Comparison of ENCODE assay signal across 11 mouse cellular contexts in genomic region chr3:121700364-121700952, GRCm38 (mm10). TPM values are rescaled to one million over a fixed set of nuclear protein-coding genes. Genes with fewer than 3 reads are reported as not detected.
DNase-seq lines count a peak whose midpoint lies in the region; ATAC-seq and TF ChIP-seq lines count a peak whose summit lies in the region.
"Had no signal": no experiment of that assay in that cellular context is flagged by ENCODE, and none has a peak within 500 bp of the region (broad histone marks: within the 10 kb centered on the region; RNA-seq: fewer than 3 reads in every experiment).

No protein-coding gene starts in this region.

- H3K9me3 ChIP-seq in heart, embryonic 12.5 days (replicated peaks): no peaks in the 10 kb centered on the region
- no peaks in the 10 kb centered on the region for H3K9me3 ChIP-seq in forebrain, embryonic 13.5 days (replicated peaks)
- H3K9me3 ChIP-seq: liver, embryonic 13.5 days had no signal

- DNase-seq in heart, adult 9 months (ENCODE audit: low spot score in 2 of 2): no peak
- DNase-seq in left cerebral cortex, postnatal 10 days (ENCODE audit: extremely low spot score in 1 of 2, low spot score in 2 of 2): peak; percentile 43 to 86
- DNase-seq in liver: no peak
- DNase-seq: liver, embryonic 13.5 days had no signal

- no peak for TF ChIP-seq CTCF in olfactory bulb, adult 2 months (IDR thresholded peaks at IDR 0.05; ENCODE audit: insufficient read depth, low read depth, low read length)

- H3K4me1 ChIP-seq in heart, embryonic 12.5 days (replicated peaks): peaks cover 15% of the 10 kb centered on the region
- H3K4me1 ChIP-seq in forebrain, embryonic 13.5 days: peaks cover 36% of the 10 kb centered on the region
- peaks cover 5% of the 10 kb centered on the region for H3K4me1 ChIP-seq in olfactory bulb, adult 2 months (ENCODE audit: control insufficient read depth, insufficient read depth, low read length)
- H3K4me1 ChIP-seq: liver, embryonic 13.5 days had no signal

- peak overlapping the region; percentile 41 for H3K4me2 ChIP-seq in heart, embryonic 12.5 days
- H3K4me2 ChIP-seq in forebrain, embryonic 13.5 days: peak overlapping the region; percentile 48
- H3K4me2 ChIP-seq: liver, embryonic 13.5 days had no signal

- peak overlapping the region; percentile 33; the same call in 1 of the 2 replicates for H3K27ac ChIP-seq in heart, embryonic 12.5 days (ENCODE audit: poor library complexity, severe bottlenecking)
- H3K27ac ChIP-seq in forebrain, embryonic 13.5 days: peak overlapping the region; percentile 95
- peak overlapping the region; percentile 87 for H3K27ac ChIP-seq in olfactory bulb, adult 2 months (ENCODE audit: insufficient read depth, low read depth, low read length)
- H3K27ac ChIP-seq: liver, embryonic 13.5 days had no signal

- intact Hi-C loops in left cerebral cortex, postnatal 10 days (cut with DNase I): no loop called here

- 29% methylated on average over 8 of the region's 8 CpGs for WGBS in heart, embryonic 12.5 days
- WGBS in forebrain, embryonic 13.5 days: 1% methylated on average over 8 of the region's 8 CpGs
- WGBS in olfactory bulb, adult 2 months: 11% methylated on average over 8 of the region's 8 CpGs

- H3K36me3 ChIP-seq in heart, embryonic 12.5 days: no peaks in the 10 kb centered on the region
- no peaks in the 10 kb centered on the region for H3K36me3 ChIP-seq in forebrain, embryonic 13.5 days (ENCODE audit: poor library complexity, severe bottlenecking)
- H3K36me3 ChIP-seq: liver, embryonic 13.5 days had no signal

- no peaks in the 10 kb centered on the region for H3K27me3 ChIP-seq in heart, embryonic 12.5 days (replicated peaks)
- no peaks in the 10 kb centered on the region for H3K27me3 ChIP-seq in forebrain, embryonic 13.5 days
- H3K27me3 ChIP-seq: liver, embryonic 13.5 days had no signal

- no peak overlapping the region for H3K9ac ChIP-seq in heart, embryonic 12.5 days
- peak overlapping the region; percentile 19 for H3K9ac ChIP-seq in forebrain, embryonic 13.5 days
- H3K9ac ChIP-seq: liver, embryonic 13.5 days had no signal

- no peak overlapping the region for H3K4me3 ChIP-seq in heart, embryonic 12.5 days
- peak overlapping the region; percentile 12; the same call in 1 of the 2 replicates for H3K4me3 ChIP-seq in forebrain, embryonic 13.5 days
- H3K4me3 ChIP-seq in olfactory bulb, adult 2 months (ENCODE audit: insufficient read depth, low read depth, low read length): no peak overlapping the region
- H3K4me3 ChIP-seq: liver, embryonic 13.5 days had no signal

- no peak for ATAC-seq in heart, embryonic 12.5 days (ENCODE audit: insufficient number of reproducible peaks, low FRiP score)
- ATAC-seq in forebrain, embryonic 13.5 days: peak; percentile 96
- no peak for ATAC-seq in monocyte, adult 5-6 weeks (replicated peaks; ENCODE audit: insufficient number of reproducible peaks, low FRiP score, low TSS enrichment, poor library complexity, severe bottlenecking)
- no peak for ATAC-seq in erythroblast, adult 5-6 weeks (replicated peaks; ENCODE audit: low FRiP score, poor library complexity, severe bottlenecking)

- TF ChIP-seq POLR2A in olfactory bulb, adult 2 months (IDR thresholded peaks at IDR 0.05; ENCODE audit: insufficient read depth, low read depth, low read length): no peak

RNA-seq across cellular contexts. Expression of gene F3, which starts 22.9 kb away (rescaled TPM):
- 6.3 and 9.1 TPM in 2 replicates for polyA plus RNA-seq in heart, embryonic 12.5 days (2016; fragmentation: Nextera tagmentation; extraction: Ambion mirVana)
- 6.6 and 8.4 TPM in 2 replicates for polyA plus RNA-seq in forebrain, embryonic 13.5 days (2015; fragmentation: Nextera tagmentation; extraction: Ambion mirVana)
- total RNA-seq in left cerebral cortex, postnatal 10 days (2021): 10 to 100 TPM; 30.0 to 38.5 TPM
- polyA plus RNA-seq in olfactory bulb, adult 2 months (2012; ENCODE audit: insufficient read depth, insufficient read length, low replicate concordance, missing spikeins): not detected in 2 replicates
- not detected in 3 replicates for total RNA-seq in monocyte, adult 5-6 weeks (2017)
- not detected in 2 replicates for total RNA-seq in erythroblast, adult 5-6 weeks (2015; ENCODE audit: low replicate concordance)
- total RNA-seq in erythroblast, adult 5-6 weeks (2017; ENCODE audit: low replicate concordance): 0.98 TPM in 1 of 2 replicates, not detected in the other

RNA-seq across cellular contexts. Expression of gene 4930432M17Rik, which starts 29.9 kb away (rescaled TPM):
- not detected in 2 replicates for polyA plus RNA-seq in heart, embryonic 12.5 days (2016; fragmentation: Nextera tagmentation; extraction: Ambion mirVana)
- polyA plus RNA-seq in forebrain, embryonic 13.5 days (2015; fragmentation: Nextera tagmentation; extraction: Ambion mirVana): not detected in 2 replicates
- total RNA-seq in left cerebral cortex, postnatal 10 days (2021): not detected
- polyA plus RNA-seq in olfactory bulb, adult 2 months (2012; ENCODE audit: insufficient read depth, insufficient read length, low replicate concordance, missing spikeins): not detected in 2 replicates
- total RNA-seq in monocyte, adult 5-6 weeks (2017): not detected in 3 replicates
- total RNA-seq in erythroblast, adult 5-6 weeks (2015; ENCODE audit: low replicate concordance): not detected in 2 replicates
- not detected in 2 replicates for total RNA-seq in erythroblast, adult 5-6 weeks (2017; ENCODE audit: low replicate concordance)
- polyA plus RNA-seq: cerebellum, adult 2 months; liver, embryonic 13.5 days; stomach, embryonic 14.5 days had no signal

Comparison
In these comparisons a context has a peak if more than half of its experiments do, and no peak if none do; other contexts are left out.
1. H3K27ac ChIP-seq: peak in every context shown above with its lines; median percentile 95 in forebrain, embryonic 13.5 days; 87 in olfactory bulb, adult 2 months; 33 in heart, embryonic 12.5 days.
2. DNase-seq: peak in left cerebral cortex, postnatal 10 days (2 of 2); none in heart, adult 9 months (0 of 2) and liver (single experiment).
3. RNA of gene F3, which starts 22.9 kb away (total RNA-seq): 30.0 to 38.5 TPM in left cerebral cortex, postnatal 10 days; not detected in monocyte, adult 5-6 weeks and 0.98 TPM in erythroblast, adult 5-6 weeks; every median in the first group is over 10 times any median in the second.